Mouse (Mus musculus): ENCODE measurements around the gene Cckar. TPM values are rescaled to one million over a fixed set of nuclear protein-coding genes. Genes with fewer than 3 reads are reported as not detected.
"Not testable (repeated sequence)": the region's sequence is repeated elsewhere in the genome, so short reads cannot be mapped to it uniquely, and the experiment has no call there.

The Cckar gene
- polyA plus RNA-seq, 1 experiment from 2014 or later, result 0.37 TPM

DNA sequence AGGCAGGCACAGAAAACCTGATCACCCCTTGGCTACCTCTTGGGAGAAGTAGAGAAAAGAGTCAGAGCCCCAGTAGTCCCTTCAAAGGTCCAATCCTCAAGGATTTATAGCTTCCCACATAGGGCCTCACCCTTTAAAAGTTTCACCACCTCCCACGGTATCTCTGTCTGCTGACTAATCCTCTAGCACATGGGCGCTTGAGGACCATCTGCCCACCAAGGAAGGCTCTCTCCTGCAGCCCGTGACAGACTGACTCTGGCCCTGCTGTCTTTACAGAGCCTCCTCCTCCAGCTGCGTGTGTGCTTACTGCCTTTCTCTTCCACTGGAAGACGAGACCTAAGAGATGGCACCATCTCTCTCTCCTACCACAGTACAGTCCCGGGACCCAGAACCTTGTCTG, 27.9 kb downstream of the Cckar start:
- no peak for ATAC-seq

DNA sequence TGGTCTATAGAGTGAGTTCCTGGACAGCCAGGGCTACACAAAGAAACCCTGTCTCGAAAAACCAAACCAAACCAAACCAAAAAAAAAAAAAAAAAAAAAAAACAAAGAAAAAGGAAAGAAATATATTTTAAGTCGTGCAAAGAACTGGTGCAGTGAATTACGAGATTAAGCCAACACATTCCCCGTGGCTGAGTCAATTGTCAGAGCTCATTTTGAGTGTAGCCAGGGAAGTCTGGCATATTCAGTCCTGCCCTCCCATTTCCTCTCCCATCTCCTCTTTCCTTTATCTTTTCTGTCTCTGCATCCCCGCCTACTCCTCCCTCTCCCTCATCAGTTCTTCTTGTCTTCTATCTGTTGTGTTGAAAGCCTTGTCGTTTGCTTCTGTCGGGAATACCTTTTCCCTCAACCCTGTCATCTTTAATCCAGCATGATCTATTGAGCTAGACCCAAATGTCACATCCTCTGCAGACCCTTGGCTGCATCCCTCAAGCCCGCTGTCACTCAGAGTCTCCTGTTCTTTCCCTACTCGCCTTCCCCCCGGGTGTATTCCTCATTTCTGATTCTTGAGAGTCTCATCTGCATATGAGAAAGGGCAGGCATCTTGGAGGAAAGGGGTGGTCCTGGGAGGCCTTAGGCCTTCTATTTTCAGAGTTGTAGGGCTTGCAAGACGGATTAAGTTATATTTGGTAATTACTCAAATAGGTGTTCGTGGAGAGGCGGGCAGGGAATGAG, 29.3 kb downstream of the Cckar start:
- no peaks in the 10 kb centered on the region for H3K27me3 ChIP-seq (replicated peaks; ENCODE audit: control insufficient read depth, insufficient read depth, low read length)
- H3K4me3 ChIP-seq (replicated peaks; ENCODE audit: low read length), result no peak overlapping the region
- H3K36me3 ChIP-seq (ENCODE audit: control insufficient read depth, insufficient read depth), result no peaks in the 10 kb centered on the region
- H3K4me2 ChIP-seq (ENCODE audit: low read length), result no peak overlapping the region
- H3K27ac ChIP-seq (ENCODE audit: low read length), result no peak overlapping the region
- ATAC-seq, result no peak
- no peak overlapping the region for H3K9ac ChIP-seq (replicated peaks; ENCODE audit: low read depth, low read length)
- 50% methylated on average over 13 of the region's 13 CpGs for WGBS
- H3K9me3 ChIP-seq (ENCODE audit: control insufficient read depth, low read length), result no peaks in the 10 kb centered on the region
- H3K4me1 ChIP-seq (replicated peaks; ENCODE audit: control insufficient read depth, insufficient read depth, low read length), result no peaks in the 10 kb centered on the region

More for the DNA sequence above, 27.9 kb downstream of the Cckar start:
- H3K4me1 ChIP-seq (replicated peaks; ENCODE audit: control insufficient read depth, insufficient read depth, low read length), result no peaks in the 10 kb centered on the region
- H3K4me2 ChIP-seq (ENCODE audit: low read length), result no peak overlapping the region
- no peak overlapping the region for H3K4me3 ChIP-seq (replicated peaks; ENCODE audit: low read length)
- H3K27me3 ChIP-seq (replicated peaks; ENCODE audit: control insufficient read depth, insufficient read depth, low read length), result no peaks in the 10 kb centered on the region
- no peak overlapping the region for H3K9ac ChIP-seq (replicated peaks; ENCODE audit: low read depth, low read length)
- no peaks in the 10 kb centered on the region for H3K36me3 ChIP-seq (ENCODE audit: control insufficient read depth, insufficient read depth)
- no peak overlapping the region for H3K27ac ChIP-seq (ENCODE audit: low read length)
- WGBS, result 85% methylated on average over 6 of the region's 6 CpGs
- no peaks in the 10 kb centered on the region for H3K9me3 ChIP-seq (ENCODE audit: control insufficient read depth, low read length)

DNA sequence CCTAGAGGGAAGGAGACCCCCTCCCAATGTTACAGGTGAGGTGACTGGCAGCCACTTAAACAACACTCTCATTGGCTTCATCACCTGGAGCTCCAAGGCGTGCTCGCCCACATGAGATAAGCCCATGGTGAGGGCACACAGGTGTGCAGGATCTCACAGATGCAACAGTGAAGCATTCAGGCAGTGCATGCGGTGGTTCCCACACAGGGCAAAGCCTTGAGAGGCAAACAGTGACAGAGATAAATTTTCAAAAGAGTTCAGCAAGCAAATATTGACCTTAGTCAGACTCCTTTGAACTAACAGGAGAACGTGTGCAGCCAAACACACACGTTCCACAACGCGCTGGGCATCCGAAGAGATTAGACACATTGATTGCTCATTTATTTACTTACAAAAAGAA, 30.8 kb downstream of the Cckar start:
- H3K36me3 ChIP-seq (ENCODE audit: control insufficient read depth, insufficient read depth), result no peaks in the 10 kb centered on the region
- no peak overlapping the region for H3K4me2 ChIP-seq (ENCODE audit: low read length)
- H3K4me1 ChIP-seq (replicated peaks; ENCODE audit: control insufficient read depth, insufficient read depth, low read length), result no peaks in the 10 kb centered on the region
- H3K27ac ChIP-seq (ENCODE audit: low read length), result no peak overlapping the region
- WGBS, result 90% methylated on average over 8 of the region's 8 CpGs
- H3K4me3 ChIP-seq (replicated peaks; ENCODE audit: low read length), result no peak overlapping the region
- no peaks in the 10 kb centered on the region for H3K9me3 ChIP-seq (ENCODE audit: control insufficient read depth, low read length)
- no peak overlapping the region for H3K9ac ChIP-seq (replicated peaks; ENCODE audit: low read depth, low read length)
- H3K27me3 ChIP-seq (replicated peaks; ENCODE audit: control insufficient read depth, insufficient read depth, low read length), result no peaks in the 10 kb centered on the region
- ATAC-seq, result no peak

DNA sequence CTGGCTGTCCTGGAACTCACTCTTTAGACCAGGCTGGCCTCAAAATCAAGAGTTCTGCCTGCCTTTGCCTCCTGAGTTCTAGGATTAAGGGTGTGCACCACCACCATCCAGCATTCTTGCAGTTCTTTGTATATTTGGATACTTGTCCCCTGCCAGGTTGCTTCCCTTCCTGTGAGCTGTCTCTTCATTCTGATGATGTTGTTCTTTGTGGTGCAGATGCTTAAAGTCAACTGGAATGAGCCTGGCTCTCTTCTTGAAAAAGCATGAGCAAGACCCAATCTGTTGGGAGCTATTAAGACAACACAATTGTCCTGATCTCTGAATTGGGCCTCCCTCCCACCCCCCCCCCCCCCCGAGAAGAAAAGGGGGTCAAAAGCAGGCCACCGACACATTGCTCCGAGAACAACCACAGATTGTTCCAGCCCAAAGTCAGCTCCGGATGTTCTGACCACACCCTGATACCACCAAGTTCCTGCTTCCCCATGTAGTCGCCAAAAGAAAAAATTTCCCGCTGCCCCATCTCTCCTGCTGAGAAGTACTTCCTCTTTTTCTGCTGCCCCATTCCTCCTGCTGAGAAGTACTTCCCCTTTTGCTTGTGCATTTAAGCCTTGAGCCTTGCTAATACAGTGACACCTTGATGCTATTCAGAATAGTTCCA, 33.9 kb downstream of the Cckar start:
- 93% methylated on average over 5 of the region's 6 CpGs for WGBS

DNA sequence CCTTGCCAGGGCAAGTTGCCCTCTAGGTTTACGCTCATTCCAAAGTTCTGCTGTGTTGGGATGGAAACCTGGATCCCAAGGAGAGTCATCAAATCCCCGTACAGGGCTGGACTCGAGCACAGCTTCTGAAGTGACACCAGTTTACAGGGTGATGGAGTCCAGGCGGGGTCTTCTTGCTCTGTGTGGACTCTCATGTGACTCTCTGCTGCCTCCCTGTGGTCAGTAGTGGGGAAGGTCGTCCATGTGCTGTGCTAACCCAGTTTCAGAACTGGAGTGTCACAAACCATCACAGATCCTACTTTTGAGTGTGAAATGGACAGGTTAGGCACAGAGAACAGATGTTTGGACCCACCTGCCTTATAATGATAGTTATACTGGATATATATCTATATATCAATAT, 35.2 kb downstream of the Cckar start:
- Histone ChIP-seq H3K27ac (ENCODE audit: low read length) (no peak overlapping the region), H3K4me2 (ENCODE audit: low read length) (no peak overlapping the region), H3K4me1 (replicated peaks; ENCODE audit: control insufficient read depth, insufficient read depth, low read length) (no peaks in the 10 kb centered on the region), H3K4me3 (replicated peaks; ENCODE audit: low read length) (no peak overlapping the region), H3K9me3 (ENCODE audit: control insufficient read depth, low read length) (no peaks in the 10 kb centered on the region), H3K27me3 (replicated peaks; ENCODE audit: control insufficient read depth, insufficient read depth, low read length) (no peaks in the 10 kb centered on the region), H3K36me3 (ENCODE audit: control insufficient read depth, insufficient read depth) (no peaks in the 10 kb centered on the region), H3K9ac (replicated peaks; ENCODE audit: low read depth, low read length) (no peak overlapping the region)
- peak; percentile 90 for ATAC-seq
- 26% methylated on average over 5 of the region's 5 CpGs for WGBS

More for the DNA sequence above, 33.9 kb downstream of the Cckar start:
- H3K27me3 ChIP-seq (replicated peaks; ENCODE audit: control insufficient read depth, insufficient read depth, low read length); H3K9ac ChIP-seq (replicated peaks; ENCODE audit: low read depth, low read length); H3K4me1 ChIP-seq (replicated peaks; ENCODE audit: control insufficient read depth, insufficient read depth, low read length); H3K4me3 ChIP-seq (replicated peaks; ENCODE audit: low read length); ATAC-seq; H3K36me3 ChIP-seq (ENCODE audit: control insufficient read depth, insufficient read depth); H3K27ac ChIP-seq (ENCODE audit: low read length); H3K9me3 ChIP-seq (ENCODE audit: control insufficient read depth, low read length); H3K4me2 ChIP-seq (ENCODE audit: low read length): not testable (repeated sequence)

DNA sequence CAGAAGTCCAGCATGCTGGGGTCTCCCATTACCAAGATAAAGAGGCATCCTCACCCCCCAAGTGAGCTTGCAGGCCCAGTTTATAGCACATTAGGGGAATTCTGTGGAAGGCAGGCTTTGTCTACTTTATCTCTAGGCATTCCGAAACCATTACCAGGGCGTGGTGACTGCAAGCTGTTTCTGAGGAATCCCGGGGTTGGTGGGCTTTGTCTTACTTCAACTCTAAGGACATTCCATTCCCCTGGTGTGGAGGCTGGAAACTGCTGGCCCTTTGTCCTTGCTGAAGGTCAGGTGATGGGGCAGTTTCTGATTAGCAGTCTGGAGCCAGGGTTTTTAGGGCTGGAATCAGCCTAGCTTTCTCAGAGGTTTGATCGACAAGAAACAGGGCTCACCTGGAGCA, 36.0 kb downstream of the Cckar start:
- Histone ChIP-seq H3K9ac (replicated peaks; ENCODE audit: low read depth, low read length) (no peak overlapping the region), H3K27me3 (replicated peaks; ENCODE audit: control insufficient read depth, insufficient read depth, low read length) (no peaks in the 10 kb centered on the region), H3K4me3 (replicated peaks; ENCODE audit: low read length) (no peak overlapping the region), H3K36me3 (ENCODE audit: control insufficient read depth, insufficient read depth) (no peaks in the 10 kb centered on the region), H3K4me2 (ENCODE audit: low read length) (no peak overlapping the region), H3K4me1 (replicated peaks; ENCODE audit: control insufficient read depth, insufficient read depth, low read length) (no peaks in the 10 kb centered on the region), H3K9me3 (ENCODE audit: control insufficient read depth, low read length) (no peaks in the 10 kb centered on the region), H3K27ac (ENCODE audit: low read length) (no peak overlapping the region)
- no peak for ATAC-seq
- WGBS, result 63% methylated on average over 4 of the region's 4 CpGs

DNA sequence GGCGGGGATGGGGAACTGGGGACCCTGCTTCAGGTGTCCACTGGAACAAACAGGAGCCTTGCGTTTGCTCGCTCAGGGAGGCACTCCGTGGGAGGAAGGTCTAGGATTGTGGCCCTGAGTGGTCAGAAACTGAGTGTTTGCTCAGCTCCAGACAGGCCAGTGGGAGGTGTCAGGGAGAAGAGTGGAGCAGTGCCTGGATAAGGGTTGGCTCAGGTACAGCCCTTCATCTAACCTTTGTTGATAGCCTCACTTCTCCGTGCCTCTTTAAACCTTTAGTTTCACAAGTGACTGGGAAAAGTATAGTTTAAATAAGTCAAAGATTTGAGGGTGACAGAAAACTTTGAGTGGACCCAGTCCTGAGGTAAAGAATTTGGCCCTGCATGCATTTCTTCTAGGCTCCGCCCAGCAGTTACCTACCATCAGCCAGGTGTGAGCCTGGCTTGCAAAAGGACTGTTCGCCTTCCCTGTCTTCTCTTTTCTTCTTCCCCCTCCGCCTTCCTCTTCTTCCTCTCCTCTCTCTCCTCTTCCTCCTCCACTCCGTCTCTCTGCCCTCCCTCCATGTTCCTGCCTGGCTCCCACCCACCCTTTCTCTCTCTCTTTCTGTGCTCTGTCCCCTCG, 37.1 kb downstream of the Cckar start:
- WGBS, result 90% methylated on average over 10 of the region's 10 CpGs
- Histone ChIP-seq H3K36me3 (ENCODE audit: control insufficient read depth, insufficient read depth) (no peaks in the 10 kb centered on the region), H3K27me3 (replicated peaks; ENCODE audit: control insufficient read depth, insufficient read depth, low read length) (no peaks in the 10 kb centered on the region), H3K4me2 (ENCODE audit: low read length) (no peak overlapping the region), H3K9me3 (ENCODE audit: control insufficient read depth, low read length) (no peaks in the 10 kb centered on the region), H3K9ac (replicated peaks; ENCODE audit: low read depth, low read length) (no peak overlapping the region), H3K4me1 (replicated peaks; ENCODE audit: control insufficient read depth, insufficient read depth, low read length) (no peaks in the 10 kb centered on the region), H3K27ac (ENCODE audit: low read length) (no peak overlapping the region), H3K4me3 (replicated peaks; ENCODE audit: low read length) (no peak overlapping the region)
- no peak for ATAC-seq

DNA sequence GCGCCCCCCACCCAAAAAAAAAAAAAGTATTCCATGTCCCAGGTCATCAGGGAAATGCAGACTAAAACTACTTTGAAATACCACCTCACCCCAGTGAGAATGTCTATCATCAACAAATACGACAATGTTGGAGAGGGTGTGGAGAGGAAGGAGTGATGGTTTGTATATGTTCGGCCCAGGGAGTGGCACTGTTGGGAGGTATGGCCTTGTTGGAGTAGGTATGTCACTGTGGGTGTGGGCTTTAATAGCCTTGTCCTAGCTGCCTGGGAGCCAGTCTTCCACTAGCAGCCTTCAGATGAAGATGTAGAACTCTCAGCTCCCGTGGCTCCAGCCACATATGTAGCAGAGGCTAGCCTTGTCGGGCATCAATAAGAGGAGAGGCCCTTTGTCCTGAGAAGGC, 39.5 kb downstream of the Cckar start:
- Histone ChIP-seq H3K9ac (replicated peaks; ENCODE audit: low read depth, low read length) (no peak overlapping the region), H3K27ac (ENCODE audit: low read length) (no peak overlapping the region), H3K27me3 (replicated peaks; ENCODE audit: control insufficient read depth, insufficient read depth, low read length) (no peaks in the 10 kb centered on the region), H3K4me1 (replicated peaks; ENCODE audit: control insufficient read depth, insufficient read depth, low read length) (no peaks in the 10 kb centered on the region), H3K4me2 (ENCODE audit: low read length) (no peak overlapping the region), H3K4me3 (replicated peaks; ENCODE audit: low read length) (no peak overlapping the region), H3K9me3 (ENCODE audit: control insufficient read depth, low read length) (no peaks in the 10 kb centered on the region), H3K36me3 (ENCODE audit: control insufficient read depth, insufficient read depth) (no peaks in the 10 kb centered on the region)
- no peak for ATAC-seq
- 96% methylated on average over 5 of the region's 5 CpGs for WGBS

DNA sequence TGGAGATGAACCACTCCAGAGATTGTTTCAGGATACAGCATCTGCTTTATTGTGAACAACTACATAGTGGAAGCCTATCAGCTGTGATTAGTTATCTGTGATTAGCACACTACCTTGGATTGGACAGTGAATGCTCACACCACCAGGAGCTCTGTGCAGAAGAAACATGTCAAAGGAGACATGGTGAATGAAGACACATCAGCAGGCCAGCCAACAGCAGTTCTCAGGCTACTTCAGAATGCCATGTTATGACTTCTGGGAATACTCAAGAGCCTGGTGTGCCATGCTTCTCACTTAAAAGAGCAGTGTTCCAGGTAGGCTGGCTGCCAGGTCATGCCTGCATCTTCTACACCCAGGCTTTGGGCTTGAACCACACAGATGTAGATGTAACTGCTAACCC, 43.8 kb downstream of the Cckar start:
- Histone ChIP-seq H3K4me2 (ENCODE audit: low read length) (no peak overlapping the region), H3K27me3 (replicated peaks; ENCODE audit: control insufficient read depth, insufficient read depth, low read length) (no peaks in the 10 kb centered on the region), H3K36me3 (ENCODE audit: control insufficient read depth, insufficient read depth) (no peaks in the 10 kb centered on the region), H3K27ac (ENCODE audit: low read length) (no peak overlapping the region), H3K4me3 (replicated peaks; ENCODE audit: low read length) (no peak overlapping the region), H3K9me3 (ENCODE audit: control insufficient read depth, low read length) (no peaks in the 10 kb centered on the region), H3K9ac (replicated peaks; ENCODE audit: low read depth, low read length) (no peak overlapping the region), H3K4me1 (replicated peaks; ENCODE audit: control insufficient read depth, insufficient read depth, low read length) (no peaks in the 10 kb centered on the region)
- ATAC-seq, result no peak

All from forebrain, embryonic 16.5 days (tissue).